Mouse (Mus musculus): ENCODE measurements around the gene Vmn2r66. TPM values are rescaled to one million over a fixed set of nuclear protein-coding genes. Genes with fewer than 3 reads are reported as not detected.

The Vmn2r66 gene
- polyA plus RNA-seq (2015; fragmentation: Illumina TruSeq; extraction: RNeasy Lipid Tissue Mini Kit (QIAGEN cat#74804); ENCODE audit: insufficient read depth, low replicate concordance): not detected

DNA sequence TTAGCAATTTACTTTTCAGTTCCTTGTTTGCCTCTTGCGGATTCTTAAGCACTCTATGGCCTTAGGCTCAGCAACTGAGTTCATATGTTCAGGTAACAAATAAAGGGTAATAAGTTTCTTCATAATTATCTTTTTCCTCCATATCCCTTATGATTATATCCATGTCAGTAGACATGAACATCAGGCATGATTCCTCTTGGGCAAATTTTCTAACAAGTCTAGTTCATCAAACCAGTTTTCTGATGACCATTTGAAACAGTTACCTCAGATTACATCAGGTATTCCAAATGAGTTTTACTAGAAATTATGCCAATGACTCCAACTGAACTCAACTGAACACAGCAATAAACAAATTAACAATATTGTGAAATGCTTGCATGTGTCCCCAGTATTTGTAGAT, at the start of gene Vmn2r66:
Gene Vmn2r66 (minus strand): TSS at position 101 of the 400 bp plus-strand sequence.

DNA sequence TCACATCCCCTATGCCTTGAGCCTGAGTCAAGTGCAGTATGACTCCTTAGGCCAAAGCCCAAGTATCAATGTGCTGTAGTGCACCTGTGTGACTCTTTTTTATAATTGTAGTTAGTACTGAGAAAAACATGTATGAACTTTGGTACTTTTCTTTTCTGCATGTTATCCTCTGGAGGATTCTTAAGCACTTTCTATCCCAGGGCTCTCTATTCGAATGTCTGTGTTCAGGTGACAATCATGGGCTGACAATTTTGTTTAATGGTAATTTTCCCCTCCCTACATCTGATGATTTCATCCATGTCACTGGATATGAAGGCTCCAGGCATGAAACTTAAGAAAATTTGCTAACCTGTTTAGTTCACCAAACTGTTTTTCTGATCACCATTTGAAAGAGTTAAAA, 48.1 kb downstream of the Vmn2r66 start, which contains the start of gene Vmn2r65:
Gene Vmn2r65 (minus strand): TSS at position 101 of the 400 bp plus-strand sequence.

Other genes with a start within 250 kb of the Vmn2r66 start
- not detected for gene Olfr291, start 158.7 kb downstream of the Vmn2r66 start, polyA plus RNA-seq (2015; fragmentation: Illumina TruSeq; extraction: RNeasy Lipid Tissue Mini Kit (QIAGEN cat#74804); ENCODE audit: insufficient read depth, low replicate concordance)
- gene Vmn2r65, start 48.2 kb downstream of the Vmn2r66 start, polyA plus RNA-seq (2015; fragmentation: Illumina TruSeq; extraction: RNeasy Lipid Tissue Mini Kit (QIAGEN cat#74804); ENCODE audit: insufficient read depth, low replicate concordance): not detected
- gene Vmn2r67, start 143.7 kb upstream of the Vmn2r66 start, polyA plus RNA-seq (2015; fragmentation: Illumina TruSeq; extraction: RNeasy Lipid Tissue Mini Kit (QIAGEN cat#74804); ENCODE audit: insufficient read depth, low replicate concordance): not detected
- not detected for gene Vmn2r68, start 225.5 kb upstream of the Vmn2r66 start, polyA plus RNA-seq (2015; fragmentation: Illumina TruSeq; extraction: RNeasy Lipid Tissue Mini Kit (QIAGEN cat#74804); ENCODE audit: insufficient read depth, low replicate concordance)

All from spleen, adult 10 weeks (tissue).